Mouse (Mus musculus) hindlimb bud, embryonic 11.5 days (tissue): Measurements from ENCODE around the gene Dbnl.

Experiments
- DNase-seq: peaks from one replicate; pipeline ENCODE4 v3.0.0-alpha.2; 2012; ENCODE audit warnings: low read depth, low spot score; ENCODE audit errors: extremely low spot score

Gene Dbnl

DNA sequence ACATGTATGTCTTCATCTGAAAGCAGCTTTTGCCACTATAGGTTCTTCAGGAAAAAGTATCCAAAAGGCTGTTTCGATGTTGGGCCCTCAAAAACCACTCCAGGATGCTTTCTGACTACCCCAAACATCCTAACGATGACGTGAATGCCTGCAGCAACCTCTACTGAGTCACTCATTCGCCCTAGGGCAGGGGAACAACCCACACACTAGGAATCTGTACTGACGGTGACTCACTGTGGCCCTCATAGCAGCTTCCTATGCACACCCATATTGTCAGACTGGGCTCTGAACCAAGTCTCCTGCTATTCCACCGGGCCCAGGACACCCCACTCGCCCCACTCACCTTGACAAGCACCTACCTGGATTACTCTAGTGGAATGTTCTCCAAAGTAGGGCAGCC is 46.8 kb downstream of the Dbnl start:
- no peak for DNase-seq

DNA sequence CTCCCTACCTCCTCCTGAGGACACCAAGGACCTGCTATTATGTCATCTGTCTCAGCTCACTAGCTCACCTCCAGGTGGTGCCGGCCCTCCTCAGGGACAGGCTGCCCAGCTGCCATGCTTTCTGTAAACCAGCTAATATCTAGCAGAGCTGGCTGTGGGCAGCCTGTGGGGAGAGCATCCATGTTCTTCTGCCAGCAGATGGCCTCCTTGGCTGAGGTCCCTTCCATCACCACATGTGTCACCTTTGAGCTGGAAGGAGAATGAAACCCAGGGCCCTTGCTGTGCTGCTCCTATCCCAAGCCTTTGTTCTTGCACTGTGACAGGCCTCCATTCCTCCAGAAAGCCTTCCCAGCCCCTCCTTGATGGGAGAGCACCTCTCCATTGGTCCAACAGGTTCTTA is 47.8 kb downstream of the Dbnl start:
- no peak for DNase-seq

DNA sequence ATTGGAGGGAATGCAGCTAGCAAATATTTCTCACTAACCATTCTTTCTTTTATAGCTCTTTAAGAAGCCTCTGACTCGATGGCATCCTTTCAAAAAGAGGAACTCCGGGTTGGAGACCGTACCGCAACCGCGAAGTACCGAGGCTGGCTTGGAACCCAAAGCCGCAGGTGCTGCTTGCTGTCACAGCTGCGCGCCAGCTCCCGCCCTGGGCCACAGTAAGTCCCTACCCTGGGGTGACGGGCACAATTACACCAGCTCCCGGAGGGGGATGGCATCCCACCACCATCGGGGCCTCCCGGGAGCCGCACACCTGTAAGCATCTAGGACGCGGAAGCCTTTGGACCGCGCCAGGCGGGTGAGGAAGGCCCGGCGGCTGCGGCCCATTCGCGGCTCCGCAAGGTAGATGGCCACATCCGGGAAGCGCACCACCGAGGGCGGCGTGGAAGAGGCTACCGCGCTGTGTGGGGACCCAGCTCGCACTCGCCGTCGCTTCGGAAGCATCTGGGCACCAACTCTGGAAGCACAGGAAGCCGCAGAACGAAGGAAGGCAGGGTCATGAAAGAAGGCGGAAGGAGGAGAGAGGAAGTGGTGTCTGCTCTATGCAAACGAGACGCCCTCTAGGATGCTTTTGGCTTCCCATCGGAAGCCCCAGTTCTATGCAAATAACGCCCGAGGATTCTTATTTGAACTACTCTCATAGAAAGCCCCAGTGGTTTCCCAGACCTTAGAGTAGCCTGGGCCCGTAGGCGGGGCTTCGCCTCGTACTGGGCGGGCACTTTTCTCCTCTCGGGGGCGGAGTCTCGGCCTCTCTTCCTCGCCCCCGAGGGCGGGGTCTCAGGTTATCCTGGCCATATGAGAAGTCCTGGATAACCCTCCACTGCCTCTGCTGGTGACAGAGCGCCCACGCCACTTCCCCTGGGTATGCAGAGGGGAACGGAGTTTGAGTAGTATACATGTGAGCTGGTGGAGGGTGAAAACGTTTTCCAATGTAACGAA is 49.3 kb downstream of the Dbnl start, which contains the start of gene Polm:
TSS of gene Polm (minus strand) at position 766 of the 996 bp plus-strand sequence.
- DNase-seq = peak; percentile 88

DNA sequence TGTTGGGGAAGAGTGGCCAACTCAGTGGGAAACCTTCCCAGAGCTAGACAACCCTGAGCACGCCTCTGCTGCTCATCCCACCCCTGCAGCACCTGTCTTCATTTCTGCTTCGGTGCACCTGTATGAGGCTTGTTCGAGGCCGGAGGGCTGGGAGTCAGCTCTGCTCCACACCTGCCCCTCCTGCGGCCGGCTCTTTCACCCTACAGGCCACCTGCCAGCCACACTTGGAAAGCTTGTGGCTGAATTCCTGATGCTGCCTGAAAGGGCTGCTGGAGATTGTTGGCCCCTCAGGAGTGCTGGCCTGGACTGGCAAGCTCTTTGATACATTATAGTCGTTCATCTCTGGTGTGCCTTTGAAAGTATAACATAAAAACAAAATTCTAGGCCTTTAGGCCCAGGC is 52.1 kb downstream of the Dbnl start:
- DNase-seq = no peak

DNA sequence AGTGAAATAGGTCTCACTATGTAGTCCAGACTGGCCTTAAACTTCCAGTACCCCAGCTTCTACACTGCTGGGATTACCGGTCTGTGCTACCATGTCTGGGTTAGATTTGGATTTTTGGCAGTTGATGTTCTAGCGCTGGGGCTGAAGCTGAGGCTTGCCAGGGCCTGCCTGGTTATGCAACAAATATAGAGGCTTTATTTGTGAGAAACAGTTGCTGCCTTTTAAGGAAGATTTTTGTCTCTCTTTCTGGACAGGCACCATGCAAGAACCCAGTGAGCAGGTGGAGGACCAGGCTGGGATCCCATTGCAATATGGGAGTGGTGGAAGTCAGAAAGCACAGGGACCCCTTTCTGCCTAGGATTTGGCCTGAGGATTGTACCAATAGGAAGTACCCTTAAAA is 53.5 kb downstream of the Dbnl start:
- DNase-seq = no peak

DNA sequence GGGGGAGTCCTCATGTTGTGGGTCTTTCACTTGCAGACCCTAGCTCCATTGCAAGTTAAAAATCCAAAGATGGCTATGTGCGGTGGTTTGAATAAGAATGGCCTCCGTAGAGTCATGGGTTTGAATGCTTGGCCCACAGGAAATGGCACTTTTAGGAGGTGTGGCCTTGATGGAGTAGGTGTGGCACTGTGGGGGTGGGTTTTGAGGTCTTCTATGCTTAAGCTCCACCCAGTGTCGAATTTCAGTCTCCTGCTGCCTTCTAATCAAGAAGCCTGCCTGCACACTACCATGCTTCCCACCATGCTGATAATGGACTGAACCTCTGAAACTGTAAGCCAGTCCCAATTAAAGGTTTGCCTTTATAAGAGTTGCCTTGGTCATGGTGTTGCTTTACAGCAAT is 54.8 kb downstream of the Dbnl start:
- no peak for DNase-seq

DNA sequence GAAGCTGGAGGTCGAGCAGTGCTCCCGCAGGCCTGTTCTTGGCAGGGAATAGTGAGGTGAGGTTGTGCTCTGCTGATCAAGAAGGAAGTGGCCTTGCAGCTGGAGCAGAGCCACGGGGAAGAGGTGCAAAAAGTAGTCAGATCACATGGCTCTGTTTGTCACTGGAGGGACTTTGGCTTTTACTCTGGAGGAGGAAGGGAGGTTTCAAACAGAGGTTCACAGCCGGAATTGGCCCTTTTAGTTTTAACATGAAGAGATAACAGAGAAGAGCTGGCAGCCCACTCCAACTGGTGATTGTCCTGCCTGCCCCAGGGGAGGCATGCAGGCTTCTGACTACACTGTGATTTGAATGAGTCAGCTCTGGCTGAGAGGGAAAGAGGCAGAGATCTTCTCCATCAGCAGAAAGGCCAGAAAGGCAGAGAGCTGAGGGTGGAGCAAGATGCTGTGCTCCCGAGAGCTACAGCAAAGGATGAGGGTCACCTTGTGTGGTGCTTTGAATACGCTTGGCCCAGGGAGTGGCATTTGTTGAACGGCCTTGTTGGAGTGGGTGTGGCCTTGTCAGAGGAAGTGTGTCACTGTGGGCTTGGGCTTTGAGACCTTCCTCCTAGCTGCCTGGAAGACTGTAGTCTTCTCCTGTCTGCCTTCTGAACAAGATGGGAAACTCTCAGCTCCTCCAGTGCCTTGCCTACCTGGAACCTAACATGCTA is 58.5 kb downstream of the Dbnl start:
- DNase-seq = no peak

DNA sequence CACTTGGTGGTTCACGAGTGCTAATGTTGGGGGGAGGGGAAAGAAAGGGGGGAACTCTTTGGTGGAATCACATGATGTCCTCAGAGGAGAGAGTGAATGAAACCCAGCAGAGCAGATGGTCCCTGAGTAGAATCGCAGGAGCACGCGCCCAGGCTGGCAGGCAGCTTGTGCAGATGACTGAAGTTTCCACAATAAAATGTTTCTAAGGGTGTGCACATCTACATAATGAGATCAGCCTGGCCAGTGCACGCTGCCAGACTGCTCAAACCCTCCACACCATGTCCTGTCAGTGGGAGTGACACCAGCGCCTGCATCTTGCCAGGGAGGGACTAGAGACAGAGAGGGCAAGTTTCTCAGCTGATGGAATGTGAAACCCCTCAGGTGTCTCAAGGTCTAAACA is 60.5 kb downstream of the Dbnl start:
- DNase-seq = no peak

DNA sequence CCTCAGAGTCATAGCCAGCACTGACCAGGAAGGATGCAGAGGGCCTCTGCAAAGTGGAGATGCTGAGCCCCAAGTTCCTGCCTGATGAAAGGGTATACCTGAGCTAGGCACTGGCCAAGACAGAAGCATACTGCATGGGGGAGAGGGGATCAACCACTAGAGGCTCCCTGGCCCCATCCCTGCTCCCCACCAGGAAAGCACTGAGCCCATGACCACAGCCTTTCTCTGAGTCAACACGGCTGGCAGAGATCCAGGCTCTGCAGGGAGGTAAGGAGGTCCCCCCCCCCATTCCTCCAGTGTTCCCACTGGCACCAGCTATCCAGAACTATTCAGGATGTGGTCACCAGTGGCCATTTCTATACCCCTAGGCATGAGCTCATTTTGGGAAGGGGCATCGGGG is 61.0 kb downstream of the Dbnl start:
- no peak for DNase-seq

DNA sequence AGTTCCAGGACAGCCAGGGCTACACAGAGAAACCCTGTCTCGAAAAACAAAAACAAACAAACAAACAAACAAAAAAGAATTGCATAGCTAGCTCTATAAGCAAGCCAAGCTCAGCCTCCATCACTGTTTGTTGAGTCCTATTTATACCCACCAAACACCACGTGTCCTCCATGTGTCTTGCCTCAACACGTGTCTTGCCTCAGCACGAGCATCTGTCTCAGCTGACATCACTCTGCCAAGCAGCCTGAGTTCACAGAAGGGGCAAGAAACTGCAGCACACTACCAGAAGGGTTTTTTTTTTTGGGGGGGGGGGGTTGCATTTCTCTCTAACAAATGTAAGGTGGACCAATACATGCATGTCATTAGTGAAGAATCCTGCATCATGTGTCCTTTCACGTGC is 62.2 kb downstream of the Dbnl start:
- no peak for DNase-seq
